Mouse (Mus musculus): ENCODE results near the gene Cactin. TPM values are rescaled to one million over a fixed set of nuclear protein-coding genes. Genes with fewer than 3 reads are reported as not detected.

Cactin gene
- polyA plus RNA-seq, 1 experiment from 2014 or later = 61.8 TPM

DNA sequence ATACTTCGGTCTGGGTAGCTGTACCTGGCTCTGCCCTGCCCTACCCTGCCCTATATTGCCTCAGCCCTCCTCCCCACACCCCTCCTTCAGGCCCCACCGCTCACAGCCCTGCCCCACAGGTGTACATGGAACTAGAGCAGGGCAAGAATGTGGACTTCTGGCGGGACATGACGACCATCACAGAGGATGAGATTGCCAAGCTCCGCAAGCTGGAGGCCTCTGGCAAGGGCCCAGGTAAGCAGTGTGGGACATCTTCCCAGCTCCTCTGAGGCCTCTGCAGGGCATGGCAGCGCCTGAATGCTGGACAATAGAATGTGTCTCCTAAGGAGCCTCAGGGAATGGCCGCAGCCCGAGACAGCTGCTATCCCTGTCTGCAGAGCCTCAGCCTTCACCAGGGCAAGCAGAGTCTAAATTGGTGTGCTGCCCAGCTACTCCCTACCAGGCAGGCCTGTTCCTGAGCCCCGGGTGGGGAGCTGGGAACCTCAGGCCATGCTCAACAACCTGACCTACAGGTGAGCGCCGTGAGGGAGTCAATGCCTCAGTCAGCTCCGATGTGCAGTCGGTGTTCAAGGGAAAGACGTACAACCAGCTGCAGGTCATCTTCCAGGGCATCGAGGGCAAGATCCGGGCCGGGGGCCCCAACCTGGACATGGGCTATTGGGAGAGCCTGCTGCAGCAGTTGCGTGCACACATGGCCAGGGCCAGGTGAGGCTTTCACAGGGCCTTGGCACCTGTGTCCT is 3.1 kb downstream of the Cactin start:
- Histone ChIP-seq H3K9ac (no peak overlapping the region), H3K9me3 (no peaks in the 10 kb centered on the region), H3K27ac (no peak overlapping the region), H3K36me3 (replicated peaks) (peaks cover 56% of the 10 kb centered on the region), H3K27me3 (no peaks in the 10 kb centered on the region), H3K4me2 (no peak overlapping the region), H3K4me3 (replicated peaks) (no peak overlapping the region; the same call in 1 of the 2 replicates), H3K4me1 (peaks cover 23% of the 10 kb centered on the region)
- ATAC-seq (ENCODE audit: low FRiP score) = no peak
- 95% methylated on average over 18 of the region's 18 CpGs for WGBS

DNA sequence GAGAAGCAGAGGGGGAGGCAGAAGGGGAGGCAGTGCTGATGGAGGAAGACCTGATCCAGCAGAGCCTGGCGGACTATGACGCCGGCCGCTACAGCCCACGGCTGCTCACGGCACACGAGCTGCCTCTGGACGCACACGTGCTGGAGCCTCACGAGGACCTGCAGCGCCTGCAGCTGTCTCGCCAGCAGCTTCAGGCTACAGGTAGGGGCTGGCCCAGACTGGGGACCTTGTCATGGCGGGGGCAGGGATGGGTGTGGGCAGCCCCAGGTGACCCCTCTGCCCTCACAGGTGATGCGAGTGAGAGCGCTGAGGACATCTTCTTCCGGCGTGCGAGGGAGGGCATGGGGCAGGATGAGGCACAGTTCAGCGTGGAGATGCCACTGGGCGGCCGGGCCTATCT is 4.3 kb downstream of the Cactin start:
- no peak overlapping the region for H3K9ac ChIP-seq
- no peak for ATAC-seq (ENCODE audit: low FRiP score)
- no peak overlapping the region for H3K4me2 ChIP-seq
- peaks cover 56% of the 10 kb centered on the region for H3K36me3 ChIP-seq (replicated peaks)
- no peak overlapping the region for H3K4me3 ChIP-seq (replicated peaks)
- H3K9me3 ChIP-seq = no peaks in the 10 kb centered on the region
- H3K27ac ChIP-seq = no peak overlapping the region
- peaks cover 12% of the 10 kb centered on the region for H3K4me1 ChIP-seq
- WGBS = 96% methylated on average over 21 of the region's 21 CpGs
- no peaks in the 10 kb centered on the region for H3K27me3 ChIP-seq

DNA sequence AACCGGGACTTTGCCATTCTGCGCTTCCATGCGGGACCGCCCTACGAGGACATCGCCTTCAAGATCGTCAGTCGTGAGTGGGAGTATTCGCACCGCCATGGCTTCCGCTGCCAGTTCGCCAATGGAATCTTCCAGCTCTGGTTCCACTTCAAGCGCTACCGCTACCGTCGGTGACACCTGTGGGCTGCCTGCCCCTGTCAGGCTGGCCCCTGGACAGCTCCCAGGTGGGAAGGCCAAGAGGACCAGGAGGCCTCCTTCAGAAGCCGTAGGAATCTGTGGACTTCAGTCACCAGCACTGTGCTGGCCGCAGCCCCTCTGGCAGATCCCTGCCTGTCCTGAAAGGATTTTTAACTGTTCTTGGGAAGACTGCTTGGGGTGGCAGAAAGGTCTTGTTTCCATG is 4.9 kb downstream of the Cactin start:
- Histone ChIP-seq H3K4me3 (replicated peaks) (no peak overlapping the region), H3K4me2 (no peak overlapping the region), H3K4me1 (peaks cover 12% of the 10 kb centered on the region), H3K9me3 (no peaks in the 10 kb centered on the region), H3K27me3 (no peaks in the 10 kb centered on the region), H3K27ac (no peak overlapping the region), H3K9ac (no peak overlapping the region), H3K36me3 (replicated peaks) (peaks cover 56% of the 10 kb centered on the region)
- no peak for ATAC-seq (ENCODE audit: low FRiP score)
- WGBS = 94% methylated on average over 18 of the region's 18 CpGs

DNA sequence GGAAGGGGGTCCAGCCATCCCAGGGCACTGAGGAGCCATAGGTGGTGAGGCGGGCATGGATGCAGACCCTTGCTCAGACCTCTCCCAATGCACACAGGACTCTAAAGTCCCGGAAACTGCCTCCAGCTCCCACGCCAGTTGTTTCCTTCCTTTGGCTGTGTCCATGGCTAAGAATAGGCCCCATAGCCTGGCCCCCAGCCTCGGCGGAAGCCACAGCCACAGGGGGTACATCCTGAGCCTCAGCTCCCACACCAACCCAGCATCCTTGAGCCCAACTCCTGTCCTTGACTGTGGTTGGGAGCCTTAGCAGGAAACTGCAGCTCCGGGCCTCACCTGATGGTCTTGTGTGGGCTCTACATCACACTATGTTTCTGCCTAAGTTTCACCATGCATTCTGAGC is 6.0 kb downstream of the Cactin start:
- 0 out of 2 replicates have a peak overlapping the region, but pooled peaks have one; percentile 13 for H3K27ac ChIP-seq
- H3K4me3 ChIP-seq (replicated peaks) = no peak overlapping the region
- no peak overlapping the region for H3K9ac ChIP-seq
- H3K36me3 ChIP-seq (replicated peaks) = peaks cover 56% of the 10 kb centered on the region
- no peak for ATAC-seq (ENCODE audit: low FRiP score)
- no peak overlapping the region for H3K4me2 ChIP-seq
- H3K4me1 ChIP-seq = peaks cover 8% of the 10 kb centered on the region
- H3K27me3 ChIP-seq = peaks cover 5% of the 10 kb centered on the region
- 86% methylated on average over 6 of the region's 6 CpGs for WGBS
- no peaks in the 10 kb centered on the region for H3K9me3 ChIP-seq

DNA sequence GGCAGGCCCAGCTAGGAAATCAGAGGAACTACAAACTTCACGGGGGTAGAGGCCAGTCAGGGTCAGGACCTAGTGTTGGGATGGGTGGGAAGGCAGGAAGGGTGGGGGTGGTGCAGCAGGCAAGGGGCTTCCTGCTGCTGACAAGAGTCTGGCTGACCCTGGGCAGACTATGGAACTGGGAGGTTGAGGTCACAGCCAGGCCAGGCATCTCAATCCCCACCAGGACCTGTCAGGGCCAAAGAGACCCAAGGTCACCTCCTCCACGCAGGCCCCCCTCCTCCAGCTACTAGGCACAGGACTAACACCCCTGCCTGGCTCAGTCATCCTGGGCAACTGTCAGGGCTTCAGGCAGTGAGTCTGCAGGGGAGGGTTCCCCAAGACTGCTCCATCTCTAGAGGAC is 7.1 kb downstream of the Cactin start:
- Histone ChIP-seq H3K36me3 (replicated peaks) (peaks cover 47% of the 10 kb centered on the region), H3K9ac (no peak overlapping the region), H3K4me1 (peaks cover 3% of the 10 kb centered on the region; the same call in 1 of the 2 replicates)

GRCm38 (mm10) chr10:81328386-81328785 is 7.5 kb downstream of the Cactin start, which contains the start of gene Tbxa2r:
Tbxa2r (plus strand) TSS chr10:81328731.
- Histone ChIP-seq H3K4me2 (no peak within 1 kb of the TSS), H3K27ac (no peak within 1 kb of the TSS), H3K9ac (peak within 1 kb of the TSS; percentile 21; the same call in 1 of the 2 replicates), H3K27me3 (peaks cover 20% of the 10 kb centered on the region), H3K4me3 (replicated peaks) (no peak within 1 kb of the TSS), H3K9me3 (no peaks in the 10 kb centered on the region), H3K36me3 (replicated peaks) (peaks cover 43% of the 10 kb centered on the region), H3K4me1 (peaks cover 3% of the 10 kb centered on the region; the same call in 1 of the 2 replicates)
- 18% methylated on average over 10 of the region's 10 CpGs for WGBS
- ATAC-seq (ENCODE audit: low FRiP score) = no peak

More for the DNA sequence above, 7.1 kb downstream of the Cactin start:
- no peak overlapping the region for H3K27ac ChIP-seq
- no peaks in the 10 kb centered on the region for H3K9me3 ChIP-seq
- 62% methylated on average over 2 of the region's 2 CpGs for WGBS
- peaks cover 16% of the 10 kb centered on the region for H3K27me3 ChIP-seq
- H3K4me2 ChIP-seq = no peak overlapping the region
- H3K4me3 ChIP-seq (replicated peaks) = no peak overlapping the region
- no peak for ATAC-seq (ENCODE audit: low FRiP score)

DNA sequence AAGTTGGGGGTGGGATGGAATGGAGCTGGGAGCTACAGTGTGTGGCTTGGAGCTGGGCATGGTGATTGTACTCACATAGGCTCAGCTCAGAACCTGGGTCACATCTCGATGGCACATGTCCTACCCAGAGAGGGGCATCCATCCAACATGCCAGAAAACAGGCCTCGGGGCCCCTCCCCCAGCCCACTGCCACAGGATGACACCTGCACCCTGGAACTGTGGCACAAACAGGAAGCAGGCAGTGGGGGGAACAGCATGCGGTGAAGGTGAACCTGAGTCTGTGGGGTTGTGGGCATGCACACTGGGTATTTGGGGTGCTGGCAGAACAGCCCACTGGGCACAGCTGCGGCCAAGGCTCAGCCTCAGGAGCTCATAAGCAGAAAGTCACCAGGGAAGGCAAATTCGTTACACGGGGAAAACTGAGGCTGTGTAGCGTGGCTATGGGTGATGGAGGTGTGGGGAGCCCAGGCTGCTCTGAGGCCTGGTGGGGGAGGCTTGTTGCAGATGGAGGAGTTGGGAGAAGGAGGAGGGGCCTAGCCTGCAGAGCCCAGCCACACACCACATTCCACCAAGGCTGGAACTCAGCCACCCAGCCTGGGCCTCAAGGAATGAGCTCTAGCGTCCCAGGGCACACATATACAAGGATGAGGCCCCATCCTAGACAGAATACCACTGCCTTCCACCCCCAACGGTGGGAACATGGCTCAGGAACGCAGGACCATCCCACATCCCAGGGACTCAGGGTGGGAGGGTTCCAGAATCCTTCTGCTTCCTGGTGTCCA is 8.5 kb downstream of the Cactin start:
- Histone ChIP-seq H3K27me3 (peaks cover 25% of the 10 kb centered on the region), H3K9me3 (no peaks in the 10 kb centered on the region), H3K27ac (no peak overlapping the region), H3K4me2 (no peak overlapping the region), H3K36me3 (replicated peaks) (peaks cover 33% of the 10 kb centered on the region), H3K4me1 (peaks cover 3% of the 10 kb centered on the region; the same call in 1 of the 2 replicates), H3K9ac (peak overlapping the region; percentile 21; the same call in 1 of the 2 replicates), H3K4me3 (replicated peaks) (no peak overlapping the region)
- ATAC-seq (ENCODE audit: low FRiP score) = no peak
- 80% methylated on average over 10 of the region's 10 CpGs for WGBS

GRCm38 (mm10) chr10:81330007-81330406 is 9.1 kb downstream of the Cactin start:
- H3K27ac ChIP-seq = no peak overlapping the region
- H3K4me3 ChIP-seq (replicated peaks) = no peak overlapping the region
- H3K9ac ChIP-seq = no peak overlapping the region
- peaks cover 3% of the 10 kb centered on the region; the same call in 1 of the 2 replicates for H3K4me1 ChIP-seq
- no peak for ATAC-seq (ENCODE audit: low FRiP score)
- H3K4me2 ChIP-seq = no peak overlapping the region
- H3K9me3 ChIP-seq = no peaks in the 10 kb centered on the region
- WGBS = 75% methylated on average over 4 of the region's 4 CpGs
- H3K36me3 ChIP-seq (replicated peaks) = peaks cover 27% of the 10 kb centered on the region
- peaks cover 31% of the 10 kb centered on the region for H3K27me3 ChIP-seq

DNA sequence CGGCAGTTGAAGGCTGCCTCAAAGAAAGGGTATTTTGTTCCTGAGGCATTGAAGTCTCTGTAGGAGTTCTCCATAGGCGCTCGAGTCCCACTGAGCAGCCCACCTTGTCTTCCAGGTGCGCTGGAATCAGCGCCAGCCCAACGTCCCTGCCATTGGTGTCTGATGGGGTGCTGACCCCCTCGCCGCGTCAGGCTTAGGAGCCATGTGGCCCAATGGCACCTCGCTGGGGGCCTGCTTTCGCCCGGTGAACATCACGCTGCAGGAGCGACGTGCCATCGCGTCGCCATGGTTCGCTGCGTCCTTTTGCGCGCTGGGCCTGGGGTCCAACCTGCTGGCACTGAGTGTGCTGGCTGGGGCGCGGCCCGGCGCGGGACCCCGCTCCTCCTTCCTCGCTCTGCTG is 11.4 kb downstream of the Cactin start:
- H3K4me3 ChIP-seq (replicated peaks) = no peak overlapping the region
- 18% methylated on average over 29 of the region's 29 CpGs for WGBS

DNA sequence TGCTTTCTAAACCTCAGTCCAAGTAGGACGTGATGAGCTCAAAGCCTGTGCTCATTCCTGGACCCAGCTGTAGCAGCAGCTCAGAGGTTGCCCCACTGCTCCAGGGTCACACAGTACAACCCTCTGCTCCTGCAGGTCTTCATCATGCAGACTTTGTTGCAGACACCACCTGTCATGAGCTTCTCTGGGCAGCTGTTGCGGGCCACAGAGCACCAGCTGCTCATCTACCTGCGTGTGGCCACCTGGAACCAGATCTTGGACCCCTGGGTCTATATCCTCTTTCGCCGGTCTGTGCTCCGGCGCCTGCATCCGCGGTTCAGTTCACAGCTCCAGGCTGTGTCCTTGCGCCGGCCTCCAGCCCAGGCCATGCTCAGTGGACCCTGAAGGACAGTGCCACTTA is 13.4 kb downstream of the Cactin start:
- Histone ChIP-seq H3K9me3 (no peaks in the 10 kb centered on the region), H3K4me1 (peaks cover 3% of the 10 kb centered on the region), H3K4me2 (no peak overlapping the region), H3K9ac (no peak overlapping the region), H3K27me3 (peaks cover 45% of the 10 kb centered on the region), H3K27ac (no peak overlapping the region), H3K4me3 (replicated peaks) (no peak overlapping the region), H3K36me3 (replicated peaks) (no peaks in the 10 kb centered on the region)
- no peak for ATAC-seq (ENCODE audit: low FRiP score)
- 61% methylated on average over 11 of the region's 11 CpGs for WGBS

More for the DNA sequence above, 11.4 kb downstream of the Cactin start:
- peak overlapping the region; percentile 17; the same call in 1 of the 2 replicates for H3K4me2 ChIP-seq
- no peaks in the 10 kb centered on the region for H3K9me3 ChIP-seq
- H3K36me3 ChIP-seq (replicated peaks) = peaks cover 4% of the 10 kb centered on the region
- no peak overlapping the region for H3K27ac ChIP-seq
- no peak overlapping the region for H3K9ac ChIP-seq
- peaks cover 3% of the 10 kb centered on the region for H3K4me1 ChIP-seq
- ATAC-seq (ENCODE audit: low FRiP score) = no peak
- peaks cover 31% of the 10 kb centered on the region for H3K27me3 ChIP-seq

- WGBS = 48% methylated on average over 17 of the region's 19 CpGs
Observed at GRCm38 (mm10) chr10:81335393-81336340, 14.8 kb downstream of the Cactin start.

More at GRCm38 (mm10) chr10:81335393-81336340, 14.8 kb downstream of the Cactin start:
- no peak overlapping the region for H3K27ac ChIP-seq
- H3K9ac ChIP-seq = no peak overlapping the region
- no peak overlapping the region for H3K4me2 ChIP-seq
- H3K27me3 ChIP-seq = peaks cover 52% of the 10 kb centered on the region
- H3K4me3 ChIP-seq (replicated peaks) = no peak overlapping the region
- ATAC-seq (ENCODE audit: low FRiP score) = no peak
- no peaks in the 10 kb centered on the region for H3K9me3 ChIP-seq
- H3K4me1 ChIP-seq = peaks cover 3% of the 10 kb centered on the region
- H3K36me3 ChIP-seq (replicated peaks) = no peaks in the 10 kb centered on the region
